Mouse (Mus musculus) bone marrow macrophage, adult 2 months (primary cell): ENCODE data around the gene Tmem216.

Source experiments
- CTCF ChIP-seq: IDR thresholded peaks from 2 replicates; pipeline ENCODE4 v1.5.1; 2012; ENCODE audit warnings: low read depth, mild to moderate bottlenecking, low read length, moderate library complexity
- POLR2A ChIP-seq: IDR thresholded peaks from 2 replicates; pipeline ENCODE4 v1.6.1; 2012; ENCODE audit warnings: mild to moderate bottlenecking, low read depth, low read length, borderline replicate concordance

- TF ChIP-seq CTCF (no peak), POLR2A (no peak)
Measured at GRCm38 (mm10) chr19:10557430-10557829, 1.4 kb upstream of the Tmem216 start.
